Comparison of ENCODE assay signal across 21 mouse cellular contexts in genomic region chr13:19094571-19094970, GRCm38 (mm10).
"Had no signal": no experiment of that assay in that cellular context is flagged by ENCODE, and none has a peak within 500 bp of the region (broad histone marks: within the 10 kb centered on the region; RNA-seq: fewer than 3 reads in every experiment).

No protein-coding gene starts in this region.

- H3K27ac ChIP-seq: limb, embryonic 12.5 days; limb, embryonic 15.5 days; liver, embryonic 14.5 days; macrophage; midbrain, embryonic 12.5 days; neural tube, embryonic 13.5 days; stomach, embryonic 15.5 days had no signal

- H3K27me3 ChIP-seq: limb, embryonic 12.5 days; limb, embryonic 15.5 days; midbrain, embryonic 12.5 days; neural tube, embryonic 13.5 days; stomach, embryonic 15.5 days had no signal

- H3K9ac ChIP-seq: limb, embryonic 12.5 days; limb, embryonic 15.5 days; liver, embryonic 14.5 days; liver, postnatal 0 days; lung, embryonic 14.5 days; midbrain, embryonic 12.5 days; neural tube, embryonic 13.5 days; stomach, embryonic 15.5 days had no signal

- DNase-seq: kidney, postnatal 14 days; kidney, postnatal 4 days; left cerebral cortex, postnatal 4 days; liver, postnatal 0 days; lung, embryonic 14.5 days; right cerebral cortex, adult 18-20 months; right cerebral cortex, postnatal 25 days; spleen, adult 18-20 months; thymus, adult 18-20 months; thymus, postnatal 36 days had no signal

- H3K4me2 ChIP-seq: limb, embryonic 12.5 days; limb, embryonic 15.5 days; liver, embryonic 11.5 days; lung, embryonic 14.5 days; midbrain, embryonic 12.5 days; neural tube, embryonic 13.5 days; stomach, embryonic 15.5 days had no signal

- H3K36me3 ChIP-seq: limb, embryonic 12.5 days; limb, embryonic 15.5 days; midbrain, embryonic 12.5 days; neural tube, embryonic 13.5 days; stomach, embryonic 15.5 days had no signal

- H3K4me3 ChIP-seq: limb, embryonic 12.5 days; limb, embryonic 15.5 days; midbrain, embryonic 12.5 days; myocyte; neural tube, embryonic 13.5 days; stomach, embryonic 15.5 days had no signal

- ATAC-seq: liver, postnatal 0 days; lung, postnatal 0 days; midbrain, embryonic 16.5 days had no signal

- H3K9me3 ChIP-seq: limb, embryonic 12.5 days; limb, embryonic 15.5 days; midbrain, embryonic 12.5 days; neural tube, embryonic 13.5 days; stomach, embryonic 15.5 days had no signal

- H3K4me1 ChIP-seq: limb, embryonic 12.5 days; limb, embryonic 15.5 days; midbrain, embryonic 12.5 days; neural tube, embryonic 13.5 days; stomach, embryonic 15.5 days had no signal
